Mouse (Mus musculus): ENCODE results near the gene B4galt4.

GRCm38 (mm10) chr16:38721377-38721776, 20.7 kb upstream of the B4galt4 start:
- TF ChIP-seq POLR2A (IDR thresholded peaks at IDR 0.05; ENCODE audit: low read depth, low read length) (no peak), CTCF (conservative IDR thresholded peaks at IDR 0.05; ENCODE audit: insufficient read depth, insufficient read length, low read depth, low read length) (no peak)

All from kidney, adult 2 months (tissue).